Mouse (Mus musculus): Measurements from ENCODE around the gene Lrrc8b. TPM values are rescaled to one million over a fixed set of nuclear protein-coding genes. Genes with fewer than 3 reads are reported as not detected.

Lrrc8b gene
- polyA plus RNA-seq, 1 experiment from 2014 or later: 14.7 TPM

DNA sequence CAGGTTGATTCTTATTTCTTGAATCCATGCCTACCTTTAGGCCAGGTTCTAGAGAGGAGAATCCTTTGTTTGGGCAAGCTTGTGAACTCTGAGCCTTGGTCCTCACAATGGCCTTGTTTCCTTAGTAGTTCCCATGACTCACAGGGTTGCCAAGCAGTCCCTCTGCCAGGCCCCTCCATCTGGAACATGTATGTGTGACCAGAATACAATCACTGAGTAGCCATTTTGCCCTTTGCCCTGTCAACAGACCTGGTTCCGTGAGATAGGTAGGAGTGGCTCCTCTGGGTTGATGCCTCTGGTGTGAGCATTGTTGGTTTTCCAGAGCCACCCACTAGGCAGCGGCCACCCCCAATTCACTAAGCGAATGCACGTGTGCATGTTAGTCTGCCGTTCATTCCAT lies 24.0 kb downstream of the Lrrc8b start:
- Histone ChIP-seq H3K27ac (ENCODE audit: low read depth, low read length) (no peak overlapping the region), H3K4me3 (ENCODE audit: low read depth, low read length) (no peak overlapping the region), H3K4me1 (ENCODE audit: control insufficient read depth, insufficient read depth, low read length) (no peaks in the 10 kb centered on the region), H3K36me3 (ENCODE audit: control insufficient read depth, insufficient read depth, low read length) (no peaks in the 10 kb centered on the region), H3K9me3 (replicated peaks; ENCODE audit: control insufficient read depth, low read length) (no peaks in the 10 kb centered on the region), H3K27me3 (replicated peaks; ENCODE audit: control insufficient read depth, insufficient read depth, low read length) (no peaks in the 10 kb centered on the region), H3K9ac (ENCODE audit: low read length) (no peak overlapping the region), H3K4me2 (ENCODE audit: low read length) (no peak overlapping the region)
- no peak for DNase-seq (ENCODE audit: low spot score)
- 92% methylated on average over 5 of the region's 5 CpGs for WGBS
- ATAC-seq: no peak

DNA sequence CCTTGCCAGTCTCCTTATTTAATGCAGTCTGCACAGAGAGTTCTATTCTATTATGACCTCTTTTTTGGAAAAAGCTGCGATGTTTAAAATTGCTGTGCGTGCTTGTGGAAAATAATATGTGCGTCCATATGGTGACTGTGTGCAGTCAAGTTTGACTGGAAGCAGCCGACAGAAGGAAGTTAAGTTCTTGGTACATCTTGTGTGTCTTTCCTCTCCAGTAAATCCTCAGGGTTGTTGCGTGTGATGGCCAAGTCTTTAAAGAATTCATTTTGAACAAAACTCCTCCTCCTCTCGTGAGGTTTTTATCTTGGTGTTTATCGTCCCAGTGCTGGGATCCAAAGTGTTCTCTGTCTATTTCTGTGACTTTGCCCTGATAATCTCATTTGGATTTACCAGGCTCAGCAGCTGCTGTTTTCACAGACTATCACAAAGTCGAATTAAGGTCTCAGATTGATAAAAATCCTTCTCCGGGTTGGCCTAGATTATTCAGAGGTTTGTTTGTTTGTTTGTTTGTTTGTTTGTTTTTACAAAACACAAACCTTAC lies 25.5 kb downstream of the Lrrc8b start:
- DNase-seq (ENCODE audit: low spot score): no peak
- Histone ChIP-seq H3K27ac (ENCODE audit: low read depth, low read length) (no peak overlapping the region), H3K9ac (ENCODE audit: low read length) (no peak overlapping the region), H3K27me3 (replicated peaks; ENCODE audit: control insufficient read depth, insufficient read depth, low read length) (no peaks in the 10 kb centered on the region), H3K4me2 (ENCODE audit: low read length) (no peak overlapping the region), H3K36me3 (ENCODE audit: control insufficient read depth, insufficient read depth, low read length) (no peaks in the 10 kb centered on the region), H3K9me3 (replicated peaks; ENCODE audit: control insufficient read depth, low read length) (no peaks in the 10 kb centered on the region), H3K4me3 (ENCODE audit: low read depth, low read length) (no peak overlapping the region), H3K4me1 (ENCODE audit: control insufficient read depth, insufficient read depth, low read length) (no peaks in the 10 kb centered on the region)
- no peak for ATAC-seq
- 85% methylated on average over 9 of the region's 9 CpGs for WGBS

GRCm38 (mm10) chr5:105442212-105443000 lies 26.8 kb downstream of the Lrrc8b start:
- DNase-seq (ENCODE audit: low spot score) (no peak), ATAC-seq (no peak; the same call in 1 of the 2 replicates)
- Histone ChIP-seq H3K27ac (ENCODE audit: low read depth, low read length) (no peak overlapping the region), H3K4me1 (ENCODE audit: control insufficient read depth, insufficient read depth, low read length) (no peaks in the 10 kb centered on the region), H3K9ac (ENCODE audit: low read length) (no peak overlapping the region), H3K36me3 (ENCODE audit: control insufficient read depth, insufficient read depth, low read length) (no peaks in the 10 kb centered on the region), H3K9me3 (replicated peaks; ENCODE audit: control insufficient read depth, low read length) (no peaks in the 10 kb centered on the region), H3K4me3 (ENCODE audit: low read depth, low read length) (no peak overlapping the region), H3K27me3 (replicated peaks; ENCODE audit: control insufficient read depth, insufficient read depth, low read length) (no peaks in the 10 kb centered on the region), H3K4me2 (ENCODE audit: low read length) (no peak overlapping the region)
- 83% methylated on average over 5 of the region's 5 CpGs for WGBS

GRCm38 (mm10) chr5:105443057-105443815 lies 27.7 kb downstream of the Lrrc8b start:
- no peak overlapping the region for H3K4me3 ChIP-seq (ENCODE audit: low read depth, low read length)
- WGBS: 88% methylated on average over 11 of the region's 11 CpGs
- DNase-seq (ENCODE audit: low spot score): no peak
- no peaks in the 10 kb centered on the region for H3K9me3 ChIP-seq (replicated peaks; ENCODE audit: control insufficient read depth, low read length)
- no peak overlapping the region for H3K9ac ChIP-seq (ENCODE audit: low read length)
- no peak overlapping the region for H3K27ac ChIP-seq (ENCODE audit: low read depth, low read length)
- no peaks in the 10 kb centered on the region for H3K4me1 ChIP-seq (ENCODE audit: control insufficient read depth, insufficient read depth, low read length)
- no peaks in the 10 kb centered on the region for H3K27me3 ChIP-seq (replicated peaks; ENCODE audit: control insufficient read depth, insufficient read depth, low read length)
- no peaks in the 10 kb centered on the region for H3K36me3 ChIP-seq (ENCODE audit: control insufficient read depth, insufficient read depth, low read length)
- ATAC-seq: no peak
- no peak overlapping the region for H3K4me2 ChIP-seq (ENCODE audit: low read length)

DNA sequence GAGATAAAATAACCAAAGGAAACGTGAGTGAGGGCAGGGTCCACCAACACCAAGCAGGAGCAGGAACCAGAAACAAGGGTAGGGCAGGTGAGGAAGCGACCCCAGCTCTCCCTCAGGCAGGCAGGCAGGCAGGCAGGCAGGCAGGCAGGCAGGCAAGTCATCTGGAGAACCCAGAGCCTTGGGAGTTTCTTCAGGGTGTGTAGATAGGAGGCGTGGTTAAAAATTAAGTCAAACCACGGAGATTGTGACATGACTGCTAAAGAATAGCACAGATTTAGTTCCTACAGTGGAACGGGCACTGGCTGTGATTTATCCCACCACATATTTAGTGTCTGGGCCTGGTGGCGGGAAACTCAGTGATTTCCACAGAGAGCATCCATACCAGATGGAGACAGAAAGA lies 30.1 kb downstream of the Lrrc8b start:
- DNase-seq (ENCODE audit: low spot score): no peak
- Histone ChIP-seq H3K4me1 (ENCODE audit: control insufficient read depth, insufficient read depth, low read length) (no peaks in the 10 kb centered on the region), H3K4me3 (ENCODE audit: low read depth, low read length) (no peak overlapping the region), H3K36me3 (ENCODE audit: control insufficient read depth, insufficient read depth, low read length) (no peaks in the 10 kb centered on the region), H3K4me2 (ENCODE audit: low read length) (no peak overlapping the region), H3K27me3 (replicated peaks; ENCODE audit: control insufficient read depth, insufficient read depth, low read length) (no peaks in the 10 kb centered on the region), H3K27ac (ENCODE audit: low read depth, low read length) (no peak overlapping the region), H3K9ac (ENCODE audit: low read length) (no peak overlapping the region), H3K9me3 (replicated peaks; ENCODE audit: control insufficient read depth, low read length) (no peaks in the 10 kb centered on the region)
- ATAC-seq: no peak
- WGBS: 85% methylated on average over 6 of the region's 6 CpGs

DNA sequence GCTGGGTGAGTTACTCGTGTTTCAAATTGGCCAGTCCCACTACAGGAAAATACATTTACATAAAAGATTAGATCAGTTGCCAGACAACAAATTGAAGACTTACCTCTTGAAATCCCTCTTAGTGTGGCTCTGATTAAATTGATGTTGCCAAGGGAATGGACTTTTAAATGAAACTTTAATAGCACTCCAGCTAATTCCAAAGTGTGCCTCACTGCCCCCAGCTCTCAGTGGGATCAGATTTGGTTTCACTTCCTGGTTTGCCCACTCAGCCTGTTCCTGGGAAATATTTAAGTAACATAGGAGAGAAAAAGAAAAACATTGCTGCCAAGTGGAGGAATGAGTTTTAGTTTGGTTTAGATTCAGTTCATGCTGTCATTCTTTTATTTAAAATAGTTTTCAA lies 38.5 kb downstream of the Lrrc8b start:
- DNase-seq (ENCODE audit: low spot score) (no peak), ATAC-seq (no peak)
- Histone ChIP-seq H3K4me3 (ENCODE audit: low read depth, low read length) (no peak overlapping the region), H3K4me2 (ENCODE audit: low read length) (no peak overlapping the region), H3K27me3 (replicated peaks; ENCODE audit: control insufficient read depth, insufficient read depth, low read length) (no peaks in the 10 kb centered on the region), H3K9me3 (replicated peaks; ENCODE audit: control insufficient read depth, low read length) (no peaks in the 10 kb centered on the region), H3K9ac (ENCODE audit: low read length) (no peak overlapping the region), H3K4me1 (ENCODE audit: control insufficient read depth, insufficient read depth, low read length) (no peaks in the 10 kb centered on the region), H3K36me3 (ENCODE audit: control insufficient read depth, insufficient read depth, low read length) (no peaks in the 10 kb centered on the region), H3K27ac (ENCODE audit: low read depth, low read length) (no peak overlapping the region)
- WGBS: 25% methylated on average over 1 of the region's 1 CpGs

DNA sequence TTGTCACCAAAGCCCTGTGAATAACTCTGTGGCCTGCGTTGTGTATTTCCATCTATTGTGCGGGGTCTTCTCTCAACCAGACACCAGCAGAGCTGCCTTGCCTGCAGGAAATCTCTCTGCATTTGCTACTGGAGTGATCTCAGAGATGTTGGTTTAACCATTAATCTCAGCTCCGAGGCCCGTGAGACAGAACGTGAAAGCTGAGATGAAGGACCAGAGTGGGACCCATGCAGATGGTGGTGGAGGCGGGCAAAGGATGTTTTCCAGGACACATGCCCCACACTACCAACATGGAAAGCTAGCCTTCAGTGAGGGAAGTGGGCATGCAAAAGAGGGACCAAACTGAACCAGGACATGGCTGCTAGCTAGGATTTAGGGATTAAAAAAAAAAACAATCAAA lies 43.5 kb downstream of the Lrrc8b start:
- no peaks in the 10 kb centered on the region for H3K36me3 ChIP-seq (ENCODE audit: control insufficient read depth, insufficient read depth, low read length)
- no peaks in the 10 kb centered on the region for H3K27me3 ChIP-seq (replicated peaks; ENCODE audit: control insufficient read depth, insufficient read depth, low read length)
- no peak for ATAC-seq
- WGBS: 93% methylated on average over 6 of the region's 6 CpGs
- H3K27ac ChIP-seq (ENCODE audit: low read depth, low read length): no peak overlapping the region
- no peak for DNase-seq (ENCODE audit: low spot score)
- H3K4me1 ChIP-seq (ENCODE audit: control insufficient read depth, insufficient read depth, low read length): no peaks in the 10 kb centered on the region
- no peak overlapping the region for H3K4me3 ChIP-seq (ENCODE audit: low read depth, low read length)
- no peak overlapping the region for H3K9ac ChIP-seq (ENCODE audit: low read length)
- H3K9me3 ChIP-seq (replicated peaks; ENCODE audit: control insufficient read depth, low read length): no peaks in the 10 kb centered on the region
- no peak overlapping the region for H3K4me2 ChIP-seq (ENCODE audit: low read length)

DNA sequence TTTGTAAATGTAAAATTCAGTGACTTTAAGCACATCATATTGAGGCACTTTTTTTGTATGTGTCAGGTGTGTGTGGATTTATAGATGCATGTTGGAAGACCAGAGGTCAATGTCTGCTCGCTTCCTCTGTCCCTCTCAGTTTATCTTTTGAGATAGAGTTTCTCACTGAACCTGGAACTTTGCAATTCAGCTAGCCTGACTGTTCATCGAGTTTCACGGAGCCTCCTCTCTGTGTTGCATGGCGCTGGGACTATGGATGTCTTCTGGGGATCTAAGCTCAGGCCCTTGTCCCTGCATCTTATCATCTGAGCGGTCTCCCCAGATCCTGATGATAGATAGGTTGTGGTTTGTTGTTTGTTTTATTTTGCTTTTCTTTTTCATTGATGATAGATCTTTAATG lies 45.0 kb downstream of the Lrrc8b start:
- H3K36me3 ChIP-seq (ENCODE audit: control insufficient read depth, insufficient read depth, low read length): no peaks in the 10 kb centered on the region
- no peaks in the 10 kb centered on the region for H3K27me3 ChIP-seq (replicated peaks; ENCODE audit: control insufficient read depth, insufficient read depth, low read length)
- ATAC-seq (no peak), DNase-seq (ENCODE audit: low spot score) (no peak)
- no peaks in the 10 kb centered on the region for H3K4me1 ChIP-seq (ENCODE audit: control insufficient read depth, insufficient read depth, low read length)
- H3K4me2 ChIP-seq (ENCODE audit: low read length): no peak overlapping the region
- H3K9ac ChIP-seq (ENCODE audit: low read length): no peak overlapping the region
- no peak overlapping the region for H3K27ac ChIP-seq (ENCODE audit: low read depth, low read length)
- no peaks in the 10 kb centered on the region for H3K9me3 ChIP-seq (replicated peaks; ENCODE audit: control insufficient read depth, low read length)
- H3K4me3 ChIP-seq (ENCODE audit: low read depth, low read length): no peak overlapping the region
- WGBS: 94% methylated on average over 5 of the region's 5 CpGs

GRCm38 (mm10) chr5:105461076-105461475 lies 45.5 kb downstream of the Lrrc8b start:
- no peak overlapping the region for H3K4me3 ChIP-seq (ENCODE audit: low read depth, low read length)
- 93% methylated on average over 1 of the region's 1 CpGs for WGBS
- no peak overlapping the region for H3K27ac ChIP-seq (ENCODE audit: low read depth, low read length)
- H3K9me3 ChIP-seq (replicated peaks; ENCODE audit: control insufficient read depth, low read length): no peaks in the 10 kb centered on the region
- no peak overlapping the region for H3K9ac ChIP-seq (ENCODE audit: low read length)
- no peaks in the 10 kb centered on the region for H3K27me3 ChIP-seq (replicated peaks; ENCODE audit: control insufficient read depth, insufficient read depth, low read length)
- H3K4me1 ChIP-seq (ENCODE audit: control insufficient read depth, insufficient read depth, low read length): no peaks in the 10 kb centered on the region
- no peaks in the 10 kb centered on the region for H3K36me3 ChIP-seq (ENCODE audit: control insufficient read depth, insufficient read depth, low read length)
- ATAC-seq (no peak), DNase-seq (ENCODE audit: low spot score) (no peak)
- H3K4me2 ChIP-seq (ENCODE audit: low read length): no peak overlapping the region

Measured in forebrain, embryonic 14.5 days (tissue).